Mouse (Mus musculus) heart, embryonic 16.5 days (tissue): ENCODE measurements around the gene Polh. TPM values are rescaled to one million over a fixed set of nuclear protein-coding genes. Genes with fewer than 3 reads are reported as not detected.

Experiments used
- ATAC-seq: fragments of 200-750 bp; cut with Nextera tagmentation; replicated peaks from 2 replicates; pipeline ENCODE4 v1.8.0; 2017; ENCODE audit warnings: moderate number of reproducible peaks; ENCODE audit not compliant: insufficient read depth, low FRiP score; ENCODE audit errors: extremely low read depth
- H3K27ac ChIP-seq: fragments of 300-500 bp; sonication (generic); 2 replicates; pipeline ENCODE4 v1.5.1; 2014; ENCODE audit warnings: mild to moderate bottlenecking, low read length, control low read depth, moderate library complexity
- H3K27me3 ChIP-seq: fragments of 300-500 bp; sonication (generic); 2 replicates; pipeline ENCODE4 v1.6.1; 2014; ENCODE audit warnings: low read length, mixed read lengths; ENCODE audit not compliant: control insufficient read depth, insufficient read depth
- H3K36me3 ChIP-seq: fragments of 300-500 bp; sonication (generic); 2 replicates; pipeline ENCODE4 v1.6.1; 2014; ENCODE audit not compliant: control insufficient read depth, insufficient read depth
- H3K4me1 ChIP-seq: fragments of 300-500 bp; sonication (generic); 2 replicates; pipeline ENCODE4 v1.6.1; 2014; ENCODE audit warnings: low read length, mixed read lengths; ENCODE audit not compliant: control insufficient read depth, insufficient read depth
- H3K4me2 ChIP-seq: fragments of 300-500 bp; sonication (generic); 2 replicates; pipeline ENCODE4 v1.6.1; 2014; ENCODE audit warnings: low read depth, mild to moderate bottlenecking, control low read depth, low read length
- H3K4me3 ChIP-seq: fragments of 300-500 bp; sonication (generic); 2 replicates; pipeline ENCODE4 v1.5.1; 2014; ENCODE audit warnings: mild to moderate bottlenecking, control low read depth, low read length
- H3K9ac ChIP-seq: fragments of 300-500 bp; sonication (generic); 2 replicates; pipeline ENCODE4 v1.6.1; 2014; ENCODE audit warnings: low read length, control low read depth
- H3K9me3 ChIP-seq: fragments of 300-500 bp; sonication (generic); replicated peaks from 2 replicates; pipeline ENCODE4 v1.6.1; 2016; ENCODE audit warnings: low read length; ENCODE audit not compliant: control insufficient read depth
- WGBS: fragments of 180-500 bp; shearing (Covaris S2); extraction: QIAGEN DNeasy Blood & Tissue Kit; methylation state at CpG from one replicate; pipeline ENCODE4 v1.1.7; 2014; 5-methylcytosine and 5-hydroxymethylcytosine counted together
- polyA plus RNA-seq: library from polyadenylated mRNA; unstranded; fragments of >200 nt; fragmentation: Nextera tagmentation; extraction: Ambion mirVana; gene quantifications from 2 replicates; pipeline ENCODE4 v1.2.1, GENCODE M21; 2015

The Polh gene
- polyA plus RNA-seq, 1 experiment from 2014 or later, result 11.7 TPM

- H3K9me3 ChIP-seq, result no peaks in the 10 kb centered on the region
- no peak for ATAC-seq
- H3K4me2 ChIP-seq, result no peak overlapping the region
- no peak overlapping the region for H3K9ac ChIP-seq
- H3K27me3 ChIP-seq, result no peaks in the 10 kb centered on the region
- no peak overlapping the region for H3K27ac ChIP-seq
- WGBS, result 90% methylated on average over 8 of the region's 8 CpGs
- H3K4me1 ChIP-seq, result peaks cover 17% of the 10 kb centered on the region
- H3K4me3 ChIP-seq, result no peak overlapping the region
- no peaks in the 10 kb centered on the region for H3K36me3 ChIP-seq
Measured at GRCm38 (mm10) chr17:46157131-46157530, 45.3 kb downstream of the Polh start.

GRCm38 (mm10) chr17:46156680-46157079 lies 45.8 kb downstream of the Polh start:
- no peak overlapping the region for H3K9ac ChIP-seq
- peaks cover 13% of the 10 kb centered on the region for H3K4me1 ChIP-seq
- no peaks in the 10 kb centered on the region for H3K9me3 ChIP-seq
- no peak for ATAC-seq
- H3K27ac ChIP-seq, result no peak overlapping the region
- no peak overlapping the region for H3K4me3 ChIP-seq
- 75% methylated on average over 5 of the region's 5 CpGs for WGBS
- no peak overlapping the region for H3K4me2 ChIP-seq
- H3K27me3 ChIP-seq, result no peaks in the 10 kb centered on the region
- H3K36me3 ChIP-seq, result no peaks in the 10 kb centered on the region

GRCm38 (mm10) chr17:46154336-46154735 lies 48.1 kb downstream of the Polh start:
- ATAC-seq, result no peak
- peaks cover 9% of the 10 kb centered on the region for H3K4me1 ChIP-seq
- no peak overlapping the region for H3K9ac ChIP-seq
- no peaks in the 10 kb centered on the region for H3K9me3 ChIP-seq
- H3K4me2 ChIP-seq, result no peak overlapping the region
- no peak overlapping the region for H3K4me3 ChIP-seq
- no peaks in the 10 kb centered on the region for H3K27me3 ChIP-seq
- no peaks in the 10 kb centered on the region for H3K36me3 ChIP-seq
- no peak overlapping the region for H3K27ac ChIP-seq
- WGBS, result 90% methylated on average over 3 of the region's 3 CpGs

GRCm38 (mm10) chr17:46152847-46153782 lies 49.3 kb downstream of the Polh start, which contains the start of gene Mad2l1bp:
Gene Mad2l1bp (minus strand): TSS chr17:46153553.
- H3K4me2 ChIP-seq, result peak within 1 kb of the TSS; percentile 74
- H3K4me1 ChIP-seq, result peaks cover 6% of the 10 kb centered on the region
- no peaks in the 10 kb centered on the region for H3K27me3 ChIP-seq
- peak within 1 kb of the TSS; percentile 89 for H3K9ac ChIP-seq
- H3K9me3 ChIP-seq, result no peaks in the 10 kb centered on the region
- WGBS, result 3% methylated on average over 33 of the region's 33 CpGs
- H3K4me3 ChIP-seq, result peak within 1 kb of the TSS; percentile 82
- ATAC-seq, result peak; percentile 94
- H3K27ac ChIP-seq, result peak within 1 kb of the TSS; percentile 84
- peaks cover under 1% of the 10 kb centered on the region; the same call in 1 of the 2 replicates for H3K36me3 ChIP-seq

- peak; percentile 91 for ATAC-seq
- peak within 1 kb of the TSS; percentile 3 for H3K27ac ChIP-seq
Measured at GRCm38 (mm10) chr17:46143578-46144423, 58.6 kb downstream of the Polh start, which contains the start of gene Rsph9. Gene Rsph9 (minus strand): TSS chr17:46144216.

GRCm38 (mm10) chr17:46139872-46140271 lies 62.6 kb downstream of the Polh start:
- no peak overlapping the region for H3K27ac ChIP-seq
- WGBS, result 89% methylated on average over 3 of the region's 3 CpGs

More at GRCm38 (mm10) chr17:46143578-46144423, 58.6 kb downstream of the Polh start, which contains the start of gene Rsph9:
- Histone ChIP-seq H3K9ac (peak within 1 kb of the TSS; percentile 43), H3K4me3 (peak within 1 kb of the TSS; percentile 50), H3K9me3 (no peaks in the 10 kb centered on the region), H3K27me3 (no peaks in the 10 kb centered on the region; the same call in 1 of the 2 replicates), H3K4me1 (peaks cover 8% of the 10 kb centered on the region; the same call in 1 of the 2 replicates), H3K4me2 (peak within 1 kb of the TSS; percentile 76), H3K36me3 (peaks cover 19% of the 10 kb centered on the region)
- 7% methylated on average over 37 of the region's 37 CpGs for WGBS

GRCm38 (mm10) chr17:46138563-46139236 lies 63.7 kb downstream of the Polh start:
- no peak overlapping the region for H3K4me2 ChIP-seq
- no peak overlapping the region for H3K9ac ChIP-seq
- no peaks in the 10 kb centered on the region; the same call in 1 of the 2 replicates for H3K27me3 ChIP-seq
- WGBS, result 42% methylated on average over 8 of the region's 8 CpGs
- ATAC-seq, result no peak
- H3K4me1 ChIP-seq, result 0 out of 2 replicates have a peak, but pooled peaks cover 4% of the 10 kb centered on the region
- no peak overlapping the region for H3K27ac ChIP-seq
- no peaks in the 10 kb centered on the region for H3K9me3 ChIP-seq
- no peak overlapping the region for H3K4me3 ChIP-seq
- no peaks in the 10 kb centered on the region for H3K36me3 ChIP-seq

More at GRCm38 (mm10) chr17:46139872-46140271, 62.6 kb downstream of the Polh start:
- Histone ChIP-seq H3K4me3 (no peak overlapping the region), H3K4me2 (no peak overlapping the region), H3K9ac (no peak overlapping the region), H3K9me3 (no peaks in the 10 kb centered on the region), H3K27me3 (no peaks in the 10 kb centered on the region; the same call in 1 of the 2 replicates), H3K4me1 (peaks cover 8% of the 10 kb centered on the region; the same call in 1 of the 2 replicates), H3K36me3 (no peaks in the 10 kb centered on the region)
- no peak for ATAC-seq

GRCm38 (mm10) chr17:46132862-46133261 lies 69.6 kb downstream of the Polh start:
- 30% methylated on average over 8 of the region's 8 CpGs for WGBS

More at GRCm38 (mm10) chr17:46132862-46133261, 69.6 kb downstream of the Polh start:
- Histone ChIP-seq H3K36me3 (peaks cover 8% of the 10 kb centered on the region; the same call in 1 of the 2 replicates), H3K27me3 (no peaks in the 10 kb centered on the region), H3K4me3 (no peak overlapping the region), H3K9ac (no peak overlapping the region), H3K4me1 (peaks cover 7% of the 10 kb centered on the region), H3K9me3 (no peaks in the 10 kb centered on the region), H3K27ac (no peak overlapping the region), H3K4me2 (no peak overlapping the region)
- no peak for ATAC-seq
